Mouse (Mus musculus) heart, postnatal 14 days (tissue): ENCODE measurements around the gene Adamts10. TPM values are rescaled to one million over a fixed set of nuclear protein-coding genes. Genes with fewer than 3 reads are reported as not detected.
A peak's percentile ranks its signal among the peaks of the same experiment; 100 is the strongest.

ENCODE experiments used
- DNase-seq, 2 experiments: peaks; one replicate each; pipeline ENCODE4 v3.0.0; 2021 to 2022
- intact Hi-C: fragments of 180-260 bp; cut with DNase I; formaldehyde crosslinking; loops from one replicate; pipeline ENCODE4 v1.15.1; 2025
- total RNA-seq, 2 experiments: library from RNA; stranded (reverse); gene quantifications; 2 replicates each; pipeline ENCODE4 v1.2.3; 2021

Gene Adamts10
- total RNA-seq, 2 experiments from 2014 or later, result 31.7 to 38.4 TPM

DNA sequence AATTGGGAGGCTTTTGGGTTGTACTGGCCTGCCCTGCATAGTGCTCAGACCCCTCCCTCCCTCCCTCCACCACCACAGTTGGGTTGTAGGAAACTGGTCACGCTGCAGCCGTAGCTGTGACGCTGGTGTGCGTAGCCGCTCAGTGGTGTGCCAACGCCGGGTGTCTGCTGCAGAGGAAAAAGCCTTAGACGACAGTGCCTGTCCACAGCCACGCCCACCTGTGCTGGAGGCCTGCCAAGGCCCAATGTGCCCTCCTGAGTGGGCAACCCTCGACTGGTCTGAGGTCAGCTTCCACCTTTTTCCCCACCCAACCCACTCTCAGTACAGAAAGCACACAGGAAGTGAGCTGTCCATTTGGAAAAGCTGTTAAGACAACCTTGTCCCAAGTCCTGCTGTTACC lies 26.4 kb downstream of the Adamts10 start:
- intact Hi-C loops, result no loop called here

DNA sequence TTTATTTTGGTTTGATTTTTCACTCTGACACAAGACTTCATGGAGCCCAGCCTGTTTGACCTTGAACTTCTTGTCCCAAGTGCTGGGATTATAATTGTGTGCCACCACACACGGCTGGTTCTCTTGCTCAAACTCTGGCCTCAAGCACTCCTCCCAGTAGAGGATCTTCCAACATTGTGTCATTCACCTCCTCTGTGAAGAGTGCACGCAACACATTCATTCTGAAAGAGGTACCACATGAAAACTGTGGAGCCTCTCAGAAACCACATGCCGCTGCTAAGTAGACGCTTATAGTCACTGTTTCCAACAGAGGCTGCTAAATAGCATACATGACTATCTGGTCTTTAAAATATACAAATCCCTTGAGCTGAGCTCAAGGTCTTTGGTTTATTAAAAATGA lies 28.1 kb downstream of the Adamts10 start:
- intact Hi-C loops, result no loop called here
- DNase-seq, result no peak

More for the DNA sequence above, 26.4 kb downstream of the Adamts10 start:
- DNase-seq, result no peak

DNA sequence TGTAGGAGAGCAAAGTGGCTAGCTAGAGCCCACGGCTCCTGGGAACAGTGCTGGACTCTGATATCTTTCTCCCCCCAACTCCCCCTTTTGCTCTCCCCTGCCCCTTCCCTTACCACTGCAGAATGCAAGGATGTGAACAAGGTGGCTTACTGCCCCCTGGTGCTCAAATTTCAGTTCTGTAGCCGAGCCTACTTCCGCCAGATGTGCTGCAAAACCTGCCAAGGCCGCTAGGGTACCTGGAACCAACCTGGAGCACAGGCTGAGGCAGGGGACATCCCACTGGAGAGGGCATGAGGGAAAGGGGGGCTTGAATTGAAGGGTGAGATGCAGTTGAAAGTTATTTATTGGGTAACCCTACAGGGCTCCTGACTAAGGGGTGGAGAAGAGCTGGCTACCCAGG lies 29.0 kb downstream of the Adamts10 start:
- DNase-seq, result peak; percentile 25 to 54
- intact Hi-C loops, result no loop called here

DNA sequence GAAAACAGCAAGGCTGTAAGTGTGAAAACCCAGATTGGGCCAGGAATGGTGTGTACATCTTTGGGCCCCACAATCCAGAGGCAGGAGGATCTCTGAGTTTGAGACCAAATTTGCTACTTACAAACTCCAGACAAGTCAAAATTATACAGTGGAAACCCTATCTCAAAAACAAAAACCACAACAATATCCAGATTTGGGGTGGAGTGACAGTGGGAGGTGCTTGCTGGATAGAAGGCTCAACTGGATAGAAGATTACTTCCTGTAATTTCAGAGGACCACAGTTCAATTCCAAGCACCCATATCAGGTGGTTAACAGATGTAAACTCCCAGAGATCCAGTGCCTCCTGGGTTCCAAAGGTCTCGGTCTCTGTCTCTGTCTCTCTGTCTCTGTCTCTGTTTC lies 30.5 kb downstream of the Adamts10 start:
- DNase-seq, result no peak
- intact Hi-C loops, result no loop called here

DNA sequence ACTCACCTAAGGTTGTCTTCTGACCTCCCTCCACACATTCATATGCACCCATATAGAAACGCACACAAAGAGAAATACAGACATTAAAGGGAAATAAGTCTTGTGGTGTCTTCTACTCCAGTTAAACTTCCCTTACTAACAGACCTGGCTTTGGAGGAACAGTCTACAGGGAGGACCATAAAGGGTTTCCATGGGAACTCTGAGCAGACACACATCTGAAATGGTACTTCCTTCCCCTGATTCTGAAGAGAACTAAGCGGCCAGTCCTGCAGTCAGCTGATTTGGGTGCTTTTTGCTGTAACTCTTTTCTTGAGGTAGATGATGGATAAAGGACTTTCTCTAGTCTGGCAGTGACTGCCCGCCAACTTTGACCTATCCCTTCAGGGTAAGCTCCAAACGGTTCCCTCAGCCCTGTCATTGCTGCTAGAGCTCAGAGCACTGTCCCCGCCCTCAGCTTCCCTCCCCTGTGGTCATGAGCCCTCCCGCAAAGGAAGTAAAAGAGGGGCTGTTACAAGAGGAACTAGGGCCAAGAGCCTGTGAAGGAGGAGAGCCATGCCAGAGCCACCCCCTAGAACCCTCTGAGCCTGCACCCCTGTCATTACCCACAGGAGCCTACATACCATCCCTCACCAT lies 31.3 kb downstream of the Adamts10 start, which contains the start of gene Myo1f:
TSS of gene Myo1f (plus strand) at position 485 of the 633 bp plus-strand sequence.
- intact Hi-C loops, result no loop called here
- peak; percentile 20 to 23 for DNase-seq

DNA sequence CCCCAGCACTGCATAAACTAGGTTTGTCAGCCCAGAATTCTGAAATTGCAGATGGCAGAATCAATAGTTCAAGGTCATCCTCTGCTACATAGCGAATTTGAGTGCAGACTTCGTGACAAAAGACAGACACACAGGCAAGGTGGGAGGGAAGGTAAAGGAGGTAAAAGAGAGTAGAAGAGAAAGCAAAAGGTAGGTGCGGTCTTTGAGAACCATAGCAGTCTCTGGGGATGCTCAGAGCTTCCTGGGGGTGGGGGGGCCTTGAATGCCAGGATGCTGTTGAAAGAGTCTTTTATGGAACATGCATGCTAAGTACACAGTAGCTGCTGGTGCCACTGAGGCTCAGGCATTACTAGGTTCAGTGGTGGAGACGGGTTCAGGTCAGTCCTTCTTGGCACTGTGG lies 33.9 kb downstream of the Adamts10 start:
- intact Hi-C loops, result no loop called here
- no peak for DNase-seq

DNA sequence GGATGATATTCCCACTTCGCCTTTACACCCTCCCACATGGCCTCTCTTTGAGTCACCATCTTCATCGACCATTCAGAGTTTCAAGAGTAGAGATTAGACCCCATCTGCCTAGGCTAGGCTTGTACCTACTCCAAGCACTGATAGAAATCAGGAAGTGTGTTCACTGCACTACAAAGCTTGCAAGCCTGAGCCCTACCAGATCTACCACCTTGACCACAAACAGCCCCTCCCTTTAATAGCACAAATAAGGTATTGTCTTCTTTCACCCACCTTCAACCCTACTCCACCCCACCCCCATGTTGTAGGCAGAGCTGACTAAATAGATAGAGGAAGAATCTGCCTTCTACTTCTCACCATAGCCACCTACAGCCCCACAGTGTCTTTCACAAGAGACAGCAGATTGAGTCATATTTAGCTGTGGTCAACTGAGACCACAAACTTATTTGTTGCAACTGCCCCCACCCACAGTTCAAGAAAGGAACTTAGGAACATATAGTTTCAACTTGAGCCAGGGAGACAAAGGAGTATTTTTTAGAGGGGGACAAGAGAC lies 39.6 kb downstream of the Adamts10 start:
- no peak for DNase-seq
- intact Hi-C loops, result no loop called here

DNA sequence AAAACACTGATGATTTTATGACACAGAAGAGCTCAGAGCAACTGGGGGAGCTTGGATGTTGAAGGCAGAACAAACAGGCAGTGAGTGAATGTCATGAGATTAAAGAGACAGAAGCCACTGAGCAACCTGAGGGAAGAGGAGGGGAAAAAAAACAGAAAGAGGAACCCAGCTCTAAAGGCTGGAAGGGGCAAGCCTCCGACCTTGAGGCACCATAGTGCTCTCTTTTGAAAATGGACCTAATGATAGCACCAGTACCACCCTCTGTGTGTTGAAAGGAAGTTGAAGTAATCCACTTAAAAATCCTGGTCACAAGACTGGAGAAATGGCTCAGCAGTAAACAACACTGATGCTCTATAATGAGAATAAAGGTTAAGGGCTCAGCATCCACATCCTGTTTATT lies 40.6 kb downstream of the Adamts10 start:
- DNase-seq, result no peak
- intact Hi-C loops, result no loop called here

DNA sequence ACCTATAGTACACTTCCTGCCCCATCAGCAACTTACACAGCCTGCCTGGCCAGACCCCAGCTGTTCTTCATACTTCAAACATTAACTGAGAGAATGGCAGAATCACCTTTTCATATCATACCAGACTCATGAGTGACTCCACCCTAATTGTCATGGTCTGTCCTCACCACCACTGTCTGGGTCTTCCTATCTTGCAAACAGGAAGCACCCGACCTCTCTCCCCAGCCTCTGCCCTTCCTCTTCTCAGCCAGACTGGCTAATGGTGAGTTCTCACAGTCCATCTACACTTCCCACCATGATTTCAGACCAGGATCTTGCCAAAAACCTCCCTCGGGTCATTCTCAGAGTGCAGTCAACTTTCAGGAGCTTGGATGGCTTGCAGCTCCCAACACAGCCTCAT lies 42.2 kb downstream of the Adamts10 start:
- intact Hi-C loops, result no loop called here
- DNase-seq, result no peak

DNA sequence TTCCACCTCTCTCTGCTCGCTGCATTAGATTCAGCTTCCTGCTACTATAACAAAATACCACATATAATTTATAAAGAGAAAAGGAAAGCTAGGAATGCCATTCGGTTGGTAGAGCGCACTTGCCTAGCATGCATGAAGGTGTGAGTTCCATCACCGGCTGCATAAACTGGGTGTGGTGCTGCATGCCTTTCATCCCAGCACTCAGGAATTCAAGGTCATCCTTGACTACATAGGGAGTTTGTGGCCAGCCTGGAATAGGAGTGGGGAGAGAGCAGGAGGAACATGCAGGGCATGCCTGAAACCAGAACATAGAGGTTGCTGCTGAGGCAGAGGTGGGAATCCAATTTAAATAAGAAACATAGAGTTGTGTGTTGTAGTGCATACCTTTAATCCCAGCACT lies 60.1 kb downstream of the Adamts10 start:
- intact Hi-C loops, result no loop called here
- no peak for DNase-seq

DNA sequence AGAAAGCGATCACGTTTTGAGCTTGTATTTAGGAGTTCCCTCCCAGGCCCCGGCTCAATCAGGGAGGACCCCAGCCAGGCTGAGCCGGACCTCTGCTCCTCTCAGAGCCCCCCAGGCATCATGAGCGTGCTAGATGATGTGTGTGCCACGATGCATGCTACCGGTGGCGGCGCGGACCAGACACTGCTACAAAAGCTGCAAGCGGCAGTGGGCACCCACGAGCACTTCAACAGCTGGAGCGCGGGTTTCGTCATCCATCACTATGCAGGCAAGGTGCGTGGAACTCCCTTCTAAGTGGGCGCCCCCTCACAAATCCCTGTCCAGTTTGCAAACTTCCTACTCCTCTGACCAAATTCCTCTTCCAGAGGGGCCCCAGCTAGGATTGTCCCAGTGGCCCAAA lies 62.0 kb downstream of the Adamts10 start:
- intact Hi-C loops, result no loop called here
- DNase-seq, result no peak

DNA sequence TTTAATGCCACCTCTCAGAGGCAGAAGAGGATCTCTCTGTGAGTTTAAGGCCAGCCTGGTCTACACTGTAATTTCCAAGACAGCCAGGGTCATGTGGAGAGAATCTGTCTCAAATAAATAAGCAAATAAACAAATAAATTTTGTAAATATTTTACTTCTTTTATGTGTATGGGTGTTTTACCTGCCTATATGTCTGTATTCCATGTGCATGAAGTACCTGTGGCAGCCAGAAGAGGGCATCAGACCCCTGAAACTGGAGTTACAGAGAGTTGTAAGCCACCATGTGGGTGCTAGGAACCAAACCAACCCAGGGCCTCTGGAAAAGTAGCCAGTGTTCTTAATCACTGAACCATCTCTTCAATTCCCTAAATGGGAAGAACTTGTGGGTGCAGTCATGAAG lies 73.3 kb downstream of the Adamts10 start:
- no peak for DNase-seq
- intact Hi-C loops, result no loop called here

DNA sequence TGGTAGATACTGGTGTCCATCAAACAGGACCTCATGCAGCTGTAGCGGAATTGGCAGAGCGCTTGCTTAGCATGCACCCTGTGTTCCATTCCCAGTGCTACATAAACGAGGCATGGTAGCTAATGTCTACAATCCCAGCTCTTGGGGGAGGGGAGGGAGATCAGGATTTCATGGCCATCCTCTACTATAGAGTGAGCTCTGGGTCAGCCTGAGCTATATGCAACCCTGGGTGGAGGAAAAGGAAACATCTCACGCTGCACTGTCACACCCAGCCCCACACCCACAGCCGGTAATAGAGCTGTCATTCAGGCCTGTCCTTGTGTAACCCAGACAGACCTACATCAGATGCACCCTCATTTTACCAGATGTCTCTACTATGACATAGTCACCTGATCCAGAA lies 74.5 kb downstream of the Adamts10 start:
- DNase-seq, result no peak
- intact Hi-C loops, result no loop called here

DNA sequence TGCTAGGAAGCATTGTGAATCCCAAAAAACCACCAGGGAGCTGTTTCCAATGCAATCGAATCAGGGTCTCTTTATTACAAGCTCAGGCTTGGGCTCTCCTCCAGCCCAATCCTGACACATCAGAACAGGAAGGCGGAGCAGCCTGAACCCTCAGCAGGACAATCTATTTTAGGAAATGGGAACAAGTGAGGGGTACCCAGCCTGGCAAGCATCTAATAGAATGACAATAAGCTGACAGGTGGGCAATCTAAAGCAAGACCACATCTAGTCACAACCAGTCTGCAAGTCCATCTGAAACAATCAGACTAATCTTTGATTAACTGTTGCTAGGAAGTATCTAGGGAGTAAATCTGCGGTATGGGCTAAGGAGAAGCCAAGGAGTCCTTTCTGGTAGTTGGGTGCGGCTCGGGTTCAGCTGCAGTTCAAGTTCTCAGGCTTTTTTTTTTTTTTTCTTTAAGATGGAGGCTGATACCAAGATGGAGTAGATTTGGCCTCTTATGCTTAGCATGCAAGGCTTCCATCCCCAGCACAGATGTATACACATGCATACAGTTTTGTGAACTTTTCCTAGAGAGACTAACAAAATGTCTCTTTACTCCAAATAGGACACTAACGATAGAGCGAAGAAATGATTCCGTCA lies 76.0 kb downstream of the Adamts10 start:
- intact Hi-C loops, result no loop called here
- DNase-seq, result no peak

DNA sequence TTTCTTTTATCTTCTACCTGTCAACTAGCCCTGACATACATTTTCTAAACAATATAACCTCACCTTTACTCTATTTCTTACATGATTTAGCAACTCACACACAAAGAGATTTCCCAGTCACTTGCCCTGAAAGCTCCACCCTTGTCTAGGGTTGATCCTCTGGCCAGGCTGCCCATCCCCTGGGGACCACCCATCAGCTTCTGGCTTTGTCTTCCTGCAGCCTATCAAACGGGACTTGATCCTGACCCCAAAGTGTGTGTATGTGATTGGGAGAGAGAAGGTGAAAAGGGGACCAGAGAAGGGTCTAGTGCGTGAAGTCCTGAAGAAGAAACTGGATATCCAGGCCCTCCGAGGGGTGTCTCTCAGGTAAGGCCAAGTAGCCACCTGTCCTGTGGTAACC lies 76.8 kb downstream of the Adamts10 start:
- intact Hi-C loops, result no loop called here
- DNase-seq, result no peak

DNA sequence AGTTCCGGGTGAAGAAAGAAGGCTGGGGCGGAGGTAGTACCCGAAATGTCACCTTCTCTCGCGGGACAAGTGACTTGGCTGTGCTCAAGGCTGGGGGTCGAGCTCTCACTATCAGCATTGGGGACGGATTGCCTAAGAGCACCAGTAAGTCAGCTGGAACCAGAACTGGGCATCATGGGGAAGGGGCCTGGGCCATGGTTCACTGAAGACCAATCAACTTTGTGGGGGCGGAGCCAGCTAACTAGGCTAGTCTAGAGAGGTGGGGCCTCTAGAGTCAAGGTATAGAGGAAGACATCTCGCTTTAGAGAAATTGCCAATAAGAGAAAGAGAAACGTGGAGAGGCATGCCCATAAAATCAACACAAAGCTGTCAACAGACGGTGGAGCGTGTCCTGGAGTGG lies 77.9 kb downstream of the Adamts10 start:
- intact Hi-C loops, result no loop called here
- DNase-seq, result no peak

Other genes starting within 250 kb of the Adamts10 start
- gene Zfp955b, start 234.7 kb upstream of the Adamts10 start, total RNA-seq, result 10 to 100 TPM; 12.8 to 14.2 TPM
- gene Zfp81, start 165.3 kb upstream of the Adamts10 start, total RNA-seq, result 1 to 10 TPM; 6.0 to 6.1 TPM
- 1 to 10 TPM; 4.6 to 4.9 TPM for gene Zfp101, start 129.6 kb upstream of the Adamts10 start, total RNA-seq
- not detected for gene Actl9, start 91.3 kb upstream of the Adamts10 start, total RNA-seq
- gene Myo1f, start 31.5 kb downstream of the Adamts10 start, total RNA-seq, result 1 to 10 TPM; 2.1 to 3.1 TPM
- 10 to 100 TPM; 12.8 to 15.5 TPM for gene Zfp414, start 104.9 kb downstream of the Adamts10 start, total RNA-seq
- gene Pram1, start 113.9 kb downstream of the Adamts10 start, total RNA-seq, result under 1 TPM; 0.24 to 0.39 TPM
- gene Hnrnpm, start 162.7 kb downstream of the Adamts10 start, total RNA-seq, result 100 to 1,000 TPM; 101 to 111 TPM
- gene March2, start 194.5 kb downstream of the Adamts10 start, total RNA-seq, result 100 to 1,000 TPM; 160 to 167 TPM
- gene Rab11b, start 236.3 kb downstream of the Adamts10 start, total RNA-seq, result 100 to 1,000 TPM; 271 to 275 TPM